Mouse (Mus musculus) brain, embryonic 18.5 days (tissue): Measurements from ENCODE around the gene Tnip1.

ENCODE experiments used
- DNase-seq: peaks from one replicate; pipeline ENCODE4 v3.0.0-alpha.2; 2012; ENCODE audit warnings: low read depth, low spot score

The Tnip1 gene

DNA sequence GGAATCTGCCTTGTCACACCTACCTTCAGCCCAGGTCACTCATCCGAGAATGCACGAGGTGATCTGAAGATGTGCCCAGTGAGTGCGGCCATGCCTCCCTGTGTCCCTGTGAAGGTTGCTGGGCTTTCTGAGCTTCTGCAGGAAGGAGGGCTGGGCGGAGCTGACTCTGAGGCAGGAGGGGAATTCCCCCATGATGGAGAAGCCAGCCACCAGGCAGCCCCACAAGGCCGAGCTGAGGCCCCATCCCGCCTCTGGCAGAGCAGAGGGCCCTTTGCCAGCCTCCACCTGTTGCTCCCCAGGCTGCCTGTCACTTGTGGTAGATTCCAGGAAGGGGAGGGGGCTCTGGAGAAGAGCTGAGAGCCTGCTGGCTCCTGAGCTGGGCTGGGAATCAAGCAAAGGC, at the start of gene Tnip1:
Gene Tnip1, minus strand, starts transcription at position 108 of the 400 bp plus-strand sequence.
- DNase-seq, result no peak

DNA sequence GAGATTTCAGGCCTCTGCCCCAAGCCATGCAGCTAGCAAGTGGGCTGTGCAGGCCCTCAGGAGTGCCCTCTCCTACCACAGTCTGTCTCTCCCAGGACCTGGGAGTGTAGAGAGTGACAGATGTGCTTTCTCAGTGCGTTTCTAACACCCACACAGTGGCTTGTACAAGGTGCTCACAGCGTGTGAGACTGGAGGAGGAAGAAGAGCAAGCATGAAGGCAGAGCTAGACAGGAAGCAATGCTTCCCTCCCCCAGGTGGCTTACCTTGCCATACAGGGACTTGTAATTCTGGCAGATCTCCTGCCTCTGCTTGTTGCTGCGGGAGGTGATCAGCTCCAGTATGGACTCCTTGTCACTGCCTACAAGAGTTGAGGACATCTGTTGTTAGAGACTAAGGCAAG, 48.7 kb upstream of the Tnip1 start:
- DNase-seq, result no peak

DNA sequence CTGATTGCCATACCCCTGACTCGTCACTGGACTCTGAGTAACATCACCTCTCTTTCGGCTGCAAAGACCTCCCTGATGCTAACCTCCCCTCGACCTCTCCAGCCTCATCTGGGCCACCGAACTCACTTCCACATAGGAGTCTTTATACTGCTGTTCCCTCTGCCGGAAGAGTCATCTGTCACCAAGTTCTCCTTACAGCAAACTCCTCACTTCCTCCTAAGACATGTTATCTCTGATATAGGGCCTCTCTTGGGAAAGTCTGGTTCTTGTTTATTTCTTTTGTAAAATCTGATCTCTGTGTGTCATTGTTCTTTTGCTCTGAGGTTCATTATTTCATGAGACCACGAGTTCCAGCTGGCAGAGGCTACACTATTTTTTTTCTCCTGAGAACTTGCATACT, 45.5 kb upstream of the Tnip1 start:
- DNase-seq, result no peak

DNA sequence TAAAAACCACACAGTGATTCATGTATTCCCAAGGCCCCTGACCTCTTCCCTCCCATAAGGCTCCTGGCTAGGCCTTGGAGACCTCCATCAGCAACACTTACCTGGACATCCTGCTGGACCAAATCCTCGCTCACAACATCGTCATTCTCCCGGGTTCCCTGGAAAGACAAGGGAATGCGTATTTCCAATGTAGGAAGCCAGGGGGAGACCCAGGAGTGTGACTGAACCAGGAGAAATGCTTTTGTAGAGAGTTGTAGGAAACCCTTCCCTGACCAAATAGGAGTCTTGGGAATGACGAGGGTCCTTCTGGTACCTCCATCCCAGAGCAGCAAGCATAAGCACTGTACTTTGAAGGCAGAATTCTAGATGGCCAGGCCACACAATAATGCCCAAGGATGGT, 43.0 kb upstream of the Tnip1 start:
- no peak for DNase-seq

DNA sequence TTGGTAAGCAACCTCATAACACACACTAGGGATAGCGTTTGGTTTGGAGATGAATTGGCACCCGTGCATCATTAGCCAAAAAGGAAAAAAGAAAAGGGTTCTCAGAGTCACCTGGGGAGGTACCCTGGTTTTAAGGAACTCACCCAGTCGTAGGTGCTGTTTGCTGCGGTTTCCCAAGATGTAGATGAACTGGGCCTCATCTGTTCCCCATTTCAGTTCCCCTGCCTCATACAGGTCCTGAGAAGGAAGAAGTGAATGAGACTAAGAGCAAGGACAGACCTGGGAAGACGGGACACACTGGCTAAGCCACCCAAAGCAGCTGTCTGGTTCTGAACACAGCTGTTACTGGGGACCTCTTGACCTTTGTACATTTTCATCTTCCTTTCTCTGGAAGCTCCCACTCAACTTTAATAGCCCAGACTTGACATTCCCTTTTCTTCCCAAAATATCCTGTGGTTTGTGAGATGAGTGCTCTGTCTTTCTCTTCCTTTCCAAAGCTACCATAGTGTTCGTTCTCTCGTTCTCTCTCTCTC, 42.3 kb upstream of the Tnip1 start:
- DNase-seq, result no peak

DNA sequence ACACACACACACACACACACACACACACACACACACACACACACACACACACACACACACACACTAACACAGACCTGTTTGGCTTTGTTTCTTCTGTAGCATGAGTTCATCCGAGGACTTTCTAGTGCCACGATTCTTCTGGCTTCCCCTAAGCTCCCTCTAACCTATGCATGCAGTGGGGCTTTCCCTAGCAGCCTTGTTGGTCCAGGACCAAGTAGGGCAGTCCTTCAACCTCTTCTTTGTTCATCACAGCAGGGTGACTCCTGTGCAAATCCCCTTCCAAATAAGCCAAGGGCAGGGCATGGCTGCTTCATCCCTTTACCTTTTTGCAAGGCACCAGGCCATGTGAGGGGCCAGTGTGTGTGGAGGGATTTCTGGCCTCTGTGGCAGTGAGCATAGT, 36.0 kb upstream of the Tnip1 start:
- DNase-seq, result no peak

DNA sequence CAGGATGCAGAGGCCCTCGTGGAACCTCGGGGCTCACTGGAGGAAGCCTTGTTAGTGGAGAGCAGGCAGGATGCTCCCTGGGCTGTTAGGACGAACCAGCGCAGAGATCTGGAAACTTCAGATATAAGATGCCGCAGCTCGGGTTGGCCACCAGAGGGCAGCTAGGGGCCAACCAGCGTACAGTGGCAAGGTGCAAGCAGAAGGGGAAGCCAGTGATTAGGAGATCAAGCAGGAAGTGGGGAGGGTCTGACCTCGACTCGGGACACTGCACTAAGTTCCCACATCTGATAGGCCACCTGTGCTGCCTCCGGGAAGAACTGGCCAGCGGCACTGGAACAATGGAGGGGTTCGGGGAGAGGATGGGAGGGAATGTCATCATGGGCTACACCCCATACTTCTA, 35.6 kb upstream of the Tnip1 start:
- no peak for DNase-seq

DNA sequence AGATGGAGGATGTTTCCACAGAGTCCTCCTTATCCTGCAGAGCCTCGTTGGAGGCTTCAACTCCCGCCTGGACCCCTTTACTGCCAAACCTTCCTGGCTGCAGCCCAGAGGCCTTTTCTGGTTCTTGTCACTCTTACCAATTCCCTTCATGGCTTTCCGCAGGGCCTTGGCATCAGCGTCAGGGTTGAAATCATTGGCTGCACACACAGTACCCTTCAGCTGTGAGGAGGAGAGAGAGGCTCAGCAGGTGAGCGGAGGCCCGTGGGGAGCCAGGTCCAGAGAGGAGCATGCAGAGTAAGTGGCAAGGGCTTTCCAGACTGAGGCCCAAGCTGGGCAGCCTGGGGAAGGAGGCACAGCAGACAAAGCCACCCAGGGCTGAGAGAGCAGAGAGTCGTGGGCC, 33.5 kb upstream of the Tnip1 start:
- DNase-seq, result no peak

DNA sequence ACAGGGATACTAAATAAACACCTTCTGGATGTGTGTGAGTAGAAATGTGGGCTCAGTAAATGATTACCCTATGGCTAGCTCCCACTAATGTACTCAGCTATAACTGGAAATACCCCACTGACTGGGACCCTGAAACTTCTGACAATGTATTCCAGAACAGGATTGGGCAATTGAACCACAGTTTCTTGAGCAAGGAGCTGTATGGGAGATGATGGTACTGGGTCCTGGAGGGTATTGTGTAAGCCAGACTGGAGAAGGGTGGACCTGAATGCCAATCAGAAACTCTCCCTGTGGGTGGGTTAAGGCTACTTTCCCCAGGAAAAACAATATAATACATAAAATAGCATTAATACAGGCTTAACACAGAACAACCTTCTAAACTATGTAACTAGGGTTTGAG, 27.2 kb upstream of the Tnip1 start:
- no peak for DNase-seq

DNA sequence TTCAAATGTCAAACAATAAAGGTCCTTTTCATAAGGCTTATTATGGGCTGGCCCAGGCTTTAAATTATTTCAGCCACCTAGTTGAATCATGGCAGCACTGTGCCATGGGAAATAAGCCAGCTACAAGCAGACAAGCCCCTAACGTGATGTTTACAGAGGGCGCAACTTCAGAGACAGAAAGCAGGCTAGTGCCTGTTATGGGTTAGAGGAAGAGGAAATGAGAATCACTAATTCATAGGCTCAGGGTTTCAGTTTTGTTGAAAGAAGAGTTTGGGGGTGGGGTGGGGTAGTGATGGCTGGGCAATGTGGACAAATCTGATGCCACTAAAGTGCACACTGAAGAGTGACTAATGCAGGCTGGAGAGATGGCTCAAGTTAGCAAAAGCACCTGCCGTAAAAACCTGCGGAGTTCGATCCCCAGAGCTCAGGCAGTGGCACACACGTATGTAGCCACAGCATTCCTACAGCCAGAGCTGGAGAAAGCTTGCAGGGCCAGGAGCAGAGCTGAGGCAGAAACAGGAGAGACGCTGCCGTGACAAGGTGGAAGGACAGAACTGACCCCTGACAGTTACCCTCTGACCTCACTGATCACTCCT, 26.1 kb upstream of the Tnip1 start:
- DNase-seq, result no peak

DNA sequence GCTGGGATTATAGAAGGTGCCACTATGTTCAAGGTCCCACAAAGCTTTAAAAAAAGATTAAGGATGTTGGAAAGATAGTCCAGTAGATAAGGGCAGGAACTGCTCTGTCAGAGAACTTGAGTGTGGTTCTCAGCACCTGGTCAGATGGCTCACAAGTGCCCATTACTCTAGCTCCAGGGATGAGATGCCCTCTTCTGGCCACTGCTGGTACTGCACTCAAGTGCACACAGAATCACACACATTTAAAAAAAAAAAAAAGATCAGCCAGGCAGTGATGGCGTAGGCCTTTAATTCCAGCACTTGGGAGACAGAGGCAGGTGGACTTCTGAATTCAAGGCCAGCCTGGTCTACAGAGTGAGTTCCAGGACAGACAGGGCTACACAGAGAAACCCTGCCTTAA, 25.3 kb upstream of the Tnip1 start:
- DNase-seq, result no peak

DNA sequence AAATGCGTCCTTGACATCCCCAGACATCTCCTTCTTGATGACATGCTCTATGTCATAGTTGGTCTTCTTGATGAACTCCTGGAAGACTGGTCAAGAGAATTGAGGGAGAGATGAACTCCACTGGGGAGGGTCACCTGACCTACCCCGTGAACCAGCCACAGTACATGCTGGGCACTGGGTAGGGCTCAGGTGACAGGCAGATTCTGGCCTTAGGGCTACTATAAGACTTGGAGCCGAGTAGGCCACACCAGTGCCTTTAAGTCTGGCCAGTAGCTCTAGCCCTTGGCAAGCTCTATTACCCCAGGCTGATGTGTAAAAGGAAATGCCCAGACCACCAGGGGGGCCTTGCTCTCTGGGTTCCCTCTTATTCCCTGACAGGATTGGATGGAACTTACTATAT, 22.4 kb upstream of the Tnip1 start:
- no peak for DNase-seq

DNA sequence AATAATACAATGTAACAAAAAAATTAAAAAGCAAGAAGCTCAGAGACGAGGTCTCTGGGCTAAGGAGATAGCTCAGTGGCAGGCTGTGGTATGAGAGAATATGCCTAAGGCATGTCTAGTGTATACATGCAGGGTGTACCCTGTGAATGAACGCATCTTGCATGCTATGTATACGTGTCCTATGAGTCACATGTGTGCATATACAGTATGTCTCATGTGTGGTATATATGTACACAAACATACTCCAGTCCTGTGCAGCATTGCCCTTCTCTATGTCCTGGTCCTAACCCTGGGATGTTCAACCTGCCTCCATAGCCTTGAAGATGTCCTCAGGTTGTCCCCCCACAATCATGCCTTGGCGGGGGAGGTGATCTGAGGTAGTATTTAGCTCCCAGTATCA, 21.9 kb upstream of the Tnip1 start:
- no peak for DNase-seq

DNA sequence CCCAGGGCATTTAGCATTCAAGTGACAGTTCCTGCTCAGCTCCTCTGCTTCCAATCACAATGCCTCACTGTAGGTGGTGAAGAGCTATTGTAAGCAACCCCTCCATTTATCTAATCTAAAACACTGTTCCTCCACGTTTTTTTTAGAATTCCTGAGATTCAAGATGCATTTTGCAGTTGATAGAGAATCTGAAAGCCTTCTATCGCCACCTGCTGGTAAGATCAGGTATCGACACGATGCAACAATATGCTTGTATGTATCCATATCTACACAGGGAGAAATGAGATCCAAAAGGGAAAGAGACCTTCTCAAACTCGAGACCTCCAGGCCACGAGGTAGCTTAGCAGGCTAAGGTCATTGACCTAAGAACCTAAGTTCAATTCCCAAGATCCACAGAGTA, 21.4 kb upstream of the Tnip1 start:
- peak; percentile 57 for DNase-seq

DNA sequence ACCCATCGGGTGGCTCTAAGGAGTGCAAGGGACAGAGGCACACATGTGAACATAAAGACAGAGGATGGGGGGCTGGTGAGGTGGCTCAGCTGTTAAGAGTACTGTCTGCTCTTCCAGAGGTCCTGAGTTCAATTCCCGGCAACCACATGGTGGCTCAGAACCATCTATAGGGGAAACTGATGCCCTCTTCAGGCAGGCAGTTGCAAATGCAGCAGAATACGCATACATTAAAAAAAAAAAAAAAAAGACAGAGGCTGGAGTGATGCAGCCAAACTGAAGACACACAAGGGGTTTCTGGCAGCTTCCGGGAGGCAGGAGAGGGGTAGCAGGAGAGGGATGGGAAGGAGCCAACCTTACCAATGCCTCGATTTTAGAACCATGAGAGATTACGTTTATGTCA, 19.8 kb upstream of the Tnip1 start:
- no peak for DNase-seq

DNA sequence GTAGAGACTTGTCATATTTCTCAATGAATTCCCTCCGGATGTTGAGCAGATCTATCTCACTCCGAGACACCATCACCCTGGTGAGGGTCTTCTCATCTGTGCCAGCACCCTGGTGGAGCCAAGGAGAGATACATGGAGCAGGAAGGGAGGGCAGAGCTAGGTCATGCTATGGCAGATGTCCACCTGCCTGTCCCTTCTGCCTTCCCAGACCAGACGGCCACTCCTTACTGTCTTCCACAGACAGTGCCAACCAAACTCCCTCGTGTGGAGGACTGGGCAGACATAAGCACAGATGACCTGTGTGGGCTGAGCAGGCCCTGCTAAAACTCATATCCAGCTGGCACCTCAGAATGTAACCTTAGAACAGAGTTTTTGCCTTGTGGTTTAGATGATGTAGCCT, 18.9 kb upstream of the Tnip1 start:
- DNase-seq, result no peak

DNA sequence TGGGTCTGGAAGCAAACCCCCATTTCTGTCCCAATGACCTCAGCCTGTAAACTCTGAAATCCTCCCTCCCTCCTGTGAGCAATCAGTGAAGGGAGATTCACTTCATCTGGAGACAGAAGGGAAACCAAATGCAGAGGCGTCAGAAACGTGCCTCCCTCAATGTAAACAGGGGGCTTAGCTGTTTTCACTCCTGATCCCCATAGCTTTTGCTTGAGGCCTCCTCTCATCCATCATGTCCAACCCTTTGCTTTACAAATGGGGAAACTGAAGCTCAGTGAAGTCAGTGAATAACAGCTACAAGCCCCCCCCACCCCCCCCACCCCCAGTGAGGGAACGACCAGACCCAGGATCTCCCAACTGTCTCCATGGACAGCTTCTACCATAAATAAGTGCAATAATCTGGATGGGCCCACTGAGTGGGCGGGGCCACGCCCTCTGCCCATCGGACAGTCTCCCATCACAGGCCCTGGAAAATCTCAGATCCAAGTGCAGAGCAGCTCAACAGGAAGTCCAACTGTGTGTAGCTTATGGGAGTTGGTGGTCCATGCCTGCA, 14.7 kb upstream of the Tnip1 start:
- no peak for DNase-seq

DNA sequence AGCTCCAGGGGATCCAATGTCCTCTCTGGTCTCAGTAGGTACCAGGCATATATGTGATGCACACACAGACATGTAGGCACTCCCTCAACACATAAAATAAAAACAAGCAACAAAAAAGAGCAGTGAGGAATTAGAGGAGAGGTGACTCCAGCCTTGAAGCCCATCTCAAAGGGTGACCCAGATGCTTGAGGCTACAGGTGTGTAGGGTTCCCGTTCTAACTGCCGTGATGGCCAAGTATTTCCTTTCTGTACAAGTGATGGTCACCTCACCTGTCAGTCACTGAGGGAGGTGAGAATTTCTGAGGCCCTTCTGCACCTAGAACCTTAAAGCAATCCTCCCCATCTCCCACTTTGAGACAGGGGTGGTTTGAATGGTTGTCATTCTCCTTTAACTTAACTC, 13.6 kb upstream of the Tnip1 start:
- no peak for DNase-seq

DNA sequence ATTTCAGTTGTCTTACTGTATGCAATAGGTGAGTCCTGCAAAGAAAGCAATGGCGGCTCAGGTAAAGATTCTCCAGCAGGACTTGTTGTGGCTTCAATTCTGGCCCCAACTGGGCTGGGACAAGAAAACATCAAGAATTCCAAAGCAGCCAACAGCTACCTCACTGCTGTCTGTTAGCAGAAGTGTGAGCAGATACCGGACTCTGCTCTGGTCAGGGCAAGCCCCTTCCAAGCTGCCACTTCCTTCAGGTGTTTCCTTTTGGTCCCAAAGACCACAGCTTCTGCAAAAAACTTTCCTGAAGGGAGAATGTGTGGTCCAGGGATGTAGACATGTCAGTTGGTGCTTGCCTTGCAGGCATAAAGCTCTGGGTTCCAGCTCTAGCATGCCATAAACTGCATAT, 13.0 kb upstream of the Tnip1 start:
- no peak for DNase-seq

DNA sequence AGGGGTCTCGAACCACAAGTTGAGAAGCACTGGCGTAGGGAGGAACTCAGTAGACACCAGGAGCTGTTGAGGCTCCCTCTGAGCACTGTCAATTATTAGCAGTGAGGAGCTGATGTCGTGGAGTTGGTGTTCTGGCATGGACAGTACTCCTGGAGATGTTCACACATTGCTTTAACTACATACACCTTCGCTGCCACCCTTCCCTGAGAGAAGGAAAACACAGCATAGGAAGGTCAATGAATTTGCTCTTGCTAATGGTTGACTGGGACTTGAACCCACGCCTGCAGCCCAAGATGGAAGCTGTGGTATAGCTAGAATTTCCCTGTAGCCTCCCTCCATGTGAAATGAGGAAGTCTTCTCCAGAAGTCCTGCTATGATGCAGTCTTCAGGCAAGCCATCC, 12.6 kb upstream of the Tnip1 start:
- DNase-seq, result no peak

DNA sequence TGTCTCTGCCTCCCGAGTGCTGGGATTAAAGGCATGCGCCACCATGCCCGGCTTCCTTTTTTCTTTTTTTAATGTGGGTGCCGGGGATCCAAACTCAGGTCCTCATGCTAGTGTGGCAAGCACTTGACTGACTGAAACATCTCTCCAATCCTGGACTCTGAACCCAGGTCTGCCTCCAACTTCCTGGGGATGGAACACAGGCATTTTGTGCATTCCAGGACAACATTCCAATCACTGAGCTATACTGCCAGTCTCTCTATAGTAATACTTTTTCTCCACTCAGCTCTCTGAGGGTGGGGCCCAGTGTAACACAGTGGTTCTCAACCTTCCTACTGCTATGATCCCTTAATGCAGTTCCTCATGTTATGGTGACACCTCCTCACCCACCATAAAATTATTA, 11.9 kb upstream of the Tnip1 start:
- no peak for DNase-seq

DNA sequence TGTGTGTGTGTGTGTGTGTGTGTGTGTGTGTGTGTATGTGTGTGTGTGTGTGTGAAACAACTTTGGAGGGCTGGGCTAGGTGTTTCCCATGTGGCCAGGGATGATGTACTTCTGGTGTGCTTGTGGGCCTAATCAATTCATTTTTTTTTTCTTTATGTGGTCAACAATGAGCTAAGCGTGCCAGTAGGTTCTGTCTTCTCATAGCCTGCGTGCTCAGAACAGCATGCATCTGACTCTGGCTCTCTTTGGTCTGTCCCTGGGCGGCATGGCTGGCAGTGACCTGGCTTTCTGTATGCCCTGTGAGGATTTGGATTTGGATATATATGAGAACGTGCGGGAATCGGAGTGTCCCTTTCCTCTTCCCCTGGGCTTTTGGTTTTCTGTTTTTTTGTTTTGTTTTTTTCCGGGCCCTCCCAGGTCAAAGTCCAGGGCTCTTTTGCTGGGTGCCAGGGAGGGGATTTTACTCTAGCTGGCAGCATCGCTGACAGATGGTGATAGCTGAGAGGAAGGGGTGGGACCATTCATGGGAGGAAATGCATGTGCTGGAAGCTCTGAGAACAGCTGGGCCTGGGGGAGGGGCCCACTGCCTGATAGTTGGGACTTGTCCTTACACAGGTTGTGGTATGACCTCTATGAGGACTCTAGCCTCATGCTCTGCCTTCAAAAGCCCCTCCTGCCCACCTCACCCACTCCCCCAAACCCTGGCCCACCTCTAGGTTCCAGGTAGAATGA, 10.9 kb upstream of the Tnip1 start:
- no peak for DNase-seq

DNA sequence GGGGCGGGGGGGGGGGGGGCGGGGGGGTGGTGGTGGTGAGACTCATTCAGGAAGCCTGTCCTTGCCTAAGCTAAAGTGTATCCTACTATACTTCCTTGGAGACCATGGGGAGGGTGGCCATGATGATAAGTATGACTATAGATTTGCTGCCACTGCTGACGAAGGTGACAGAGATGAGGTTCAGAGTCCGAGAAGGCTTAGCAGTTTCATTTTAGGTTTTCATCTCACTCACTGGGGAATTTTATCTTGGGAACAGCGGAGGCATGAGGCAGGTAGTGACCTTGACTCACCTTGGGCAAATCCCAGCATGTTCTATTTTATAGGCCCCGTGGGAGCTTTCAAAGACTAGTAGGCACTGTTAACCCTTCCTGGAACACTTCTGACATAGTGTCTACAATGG, 10.1 kb upstream of the Tnip1 start:
- no peak for DNase-seq
